In genomic region chr3:26454921-26455320, GRCm38 (mm10) we compare ENCODE assay signal across 26 mouse cellular contexts.
"Had no signal": no experiment of that assay in that cellular context is flagged by ENCODE, and none has a peak within 500 bp of the region (broad histone marks: within the 10 kb centered on the region; RNA-seq: fewer than 3 reads in every experiment).

No protein-coding gene starts in this region.

- H3K9me3 ChIP-seq: heart, embryonic 13.5 days; heart, embryonic 15.5 days; hindbrain, embryonic 12.5 days; limb, embryonic 13.5 days; limb, embryonic 15.5 days had no signal

- ATAC-seq: hindbrain, embryonic 16.5 days; intestine, embryonic 16.5 days; liver, embryonic 12.5 days had no signal

- H3K4me2 ChIP-seq: heart, embryonic 11.5 days; heart, embryonic 13.5 days; heart, embryonic 15.5 days; hindbrain, embryonic 12.5 days; hindbrain, embryonic 14.5 days; limb, embryonic 13.5 days; limb, embryonic 15.5 days; liver, embryonic 12.5 days had no signal

- DNase-seq: gastrocnemius, postnatal 14 days; gastrocnemius, postnatal 36 days; heart, adult 11 months; heart, adult 2 months; heart, postnatal 14 days; heart, postnatal 36 days; kidney, adult 11 months; kidney, adult 2 months; kidney, adult 9 months; kidney, postnatal 10 days; kidney, postnatal 25 days; kidney, postnatal 4 days; layer of hippocampus, adult 9-11 months; layer of hippocampus, postnatal 36 days; left cerebral cortex, postnatal 4 days had no signal

- H3K36me3 ChIP-seq: heart, embryonic 13.5 days; heart, embryonic 15.5 days; hindbrain, embryonic 12.5 days; limb, embryonic 13.5 days; limb, embryonic 15.5 days; liver, embryonic 12.5 days had no signal

- H3K9ac ChIP-seq: heart, embryonic 13.5 days; heart, embryonic 15.5 days; hindbrain, embryonic 12.5 days; hindbrain, embryonic 14.5 days; limb, embryonic 13.5 days; limb, embryonic 15.5 days; liver, embryonic 12.5 days; liver, embryonic 14.5 days had no signal

- H3K4me1 ChIP-seq: heart, embryonic 13.5 days; heart, embryonic 15.5 days; hindbrain, embryonic 12.5 days; limb, embryonic 13.5 days; limb, embryonic 15.5 days; liver, embryonic 12.5 days had no signal

- H3K4me3 ChIP-seq: heart, adult 2 months; heart, embryonic 13.5 days; heart, embryonic 15.5 days; hindbrain, embryonic 12.5 days; limb, embryonic 13.5 days; limb, embryonic 15.5 days; liver, embryonic 12.5 days had no signal

- H3K27me3 ChIP-seq: heart, embryonic 13.5 days; heart, embryonic 15.5 days; hindbrain, embryonic 12.5 days; limb, embryonic 13.5 days; limb, embryonic 15.5 days; liver, embryonic 12.5 days had no signal

- H3K27ac ChIP-seq: heart, adult 2 months; heart, embryonic 13.5 days; heart, embryonic 15.5 days; hindbrain, embryonic 12.5 days; hindbrain, embryonic 14.5 days; limb, embryonic 13.5 days; limb, embryonic 15.5 days; liver, embryonic 12.5 days; liver, embryonic 14.5 days had no signal
